Mouse (Mus musculus) liver, embryonic 14.5 days (tissue): ENCODE measurements around the gene Dusp1.

ENCODE experiments used
- CTCF ChIP-seq: IDR thresholded peaks from 2 replicates; pipeline ENCODE4 v1.5.1; 2016; ENCODE audit warnings: antibody characterized with exemption, low read depth, control low read depth
- EP300 ChIP-seq: IDR thresholded peaks from 2 replicates; pipeline ENCODE4 v1.6.1; 2016; ENCODE audit warnings: antibody characterized with exemption, low read depth

- TF ChIP-seq CTCF: no peak
- TF ChIP-seq EP300: no peak
These were observed 21.1 kb upstream of the Dusp1 start for GRCm38 (mm10) chr17:26583056-26583455.
